Mouse (Mus musculus): Measurements from ENCODE around the gene Adgrg3.

DNA sequence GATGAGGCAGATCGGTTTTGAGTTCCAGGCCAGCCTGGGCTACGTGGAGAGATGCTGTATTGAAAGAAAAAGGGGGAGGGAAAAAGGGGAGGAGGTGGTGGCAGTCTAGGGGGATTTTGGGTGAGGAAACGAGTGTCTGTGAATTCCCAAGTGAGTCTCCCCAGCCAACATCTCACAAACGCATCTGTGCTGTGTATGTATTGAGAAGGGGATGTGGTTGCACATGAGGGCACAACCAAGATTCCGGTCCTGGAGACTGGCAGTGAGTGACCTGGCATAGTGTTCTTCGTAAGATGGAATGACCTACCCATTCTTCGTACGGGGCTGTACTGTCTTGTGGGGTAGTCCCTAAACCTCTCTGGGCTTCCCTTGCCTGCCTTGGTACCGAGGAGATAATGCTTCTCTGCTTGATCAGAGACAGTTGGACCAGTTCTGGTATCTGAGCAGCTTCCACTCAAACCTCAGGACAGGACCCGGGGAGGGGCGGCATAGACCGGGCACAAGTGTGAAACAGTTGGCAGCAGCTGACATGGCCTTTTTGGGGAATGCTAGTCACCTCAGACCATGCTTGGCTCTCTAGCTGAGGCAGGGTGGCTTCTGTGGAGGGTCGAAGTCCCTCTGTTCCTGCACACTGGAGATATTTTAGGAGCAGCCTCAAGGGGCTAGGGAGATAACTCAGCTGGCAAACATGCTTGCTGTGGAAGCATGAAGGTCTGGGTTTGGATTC lies 38.7 kb upstream of the Adgrg3 start:
- TF ChIP-seq POLR2A (IDR thresholded peaks at IDR 0.05; ENCODE audit: borderline replicate concordance, extremely low read depth, insufficient read depth, insufficient read length, poor library complexity, severe bottlenecking) (no peak), CTCF (IDR thresholded peaks at IDR 0.05; ENCODE audit: borderline replicate concordance, extremely low read depth, insufficient read depth, insufficient read length) (no peak)
